Mouse (Mus musculus) stomach, embryonic 14.5 days (tissue): ENCODE measurements around the gene Rab21. TPM values are rescaled to one million over a fixed set of nuclear protein-coding genes. Genes with fewer than 3 reads are reported as not detected.
"Not testable (repeated sequence)": the region's sequence is repeated elsewhere in the genome, so short reads cannot be mapped to it uniquely, and the experiment has no call there.

Experiments
- ATAC-seq: fragments of 200-750 bp; cut with Nextera tagmentation; 2 replicates; pipeline ENCODE4 v1.8.0; 2017; ENCODE audit warnings: low read depth, moderate TSS enrichment; ENCODE audit not compliant: insufficient number of reproducible peaks, insufficient read depth, low FRiP score
- H3K27ac ChIP-seq: fragments of 300-500 bp; sonication (generic); 2 replicates; pipeline ENCODE4 v1.5.1; 2014; ENCODE audit warnings: mild to moderate bottlenecking, low read length, moderate library complexity, mixed read lengths
- H3K27me3 ChIP-seq: fragments of 300-500 bp; sonication (generic); 2 replicates; pipeline ENCODE4 v1.6.1; 2014; ENCODE audit warnings: low read length, control low read depth, mixed read lengths; ENCODE audit not compliant: control insufficient read depth, insufficient read depth
- H3K36me3 ChIP-seq: fragments of 300-500 bp; sonication (generic); 2 replicates; pipeline ENCODE4 v1.6.1; 2014; ENCODE audit warnings: mild to moderate bottlenecking, control low read depth, low read length, moderate library complexity, mixed read lengths; ENCODE audit not compliant: control insufficient read depth, insufficient read depth
- H3K4me1 ChIP-seq: fragments of 300-500 bp; sonication (generic); 2 replicates; pipeline ENCODE4 v1.6.1; 2014; ENCODE audit warnings: low read length, control low read depth, mixed read lengths; ENCODE audit not compliant: control insufficient read depth, insufficient read depth
- H3K4me2 ChIP-seq: fragments of 300-500 bp; sonication (generic); replicated peaks from 2 replicates; pipeline ENCODE4 v1.6.1; 2014; ENCODE audit warnings: low read depth, low read length, control low read depth
- H3K4me3 ChIP-seq: fragments of 300-500 bp; sonication (generic); 2 replicates; pipeline ENCODE4 v1.5.1; 2014; ENCODE audit warnings: low read depth, low read length, control low read depth
- H3K9ac ChIP-seq: fragments of 300-500 bp; sonication (generic); replicated peaks from 2 replicates; pipeline ENCODE4 v1.6.1; 2014; ENCODE audit warnings: low read depth, mild to moderate bottlenecking, control low read depth, low read length, moderate library complexity, mixed read lengths
- H3K9me3 ChIP-seq: fragments of 300-500 bp; sonication (generic); 2 replicates; pipeline ENCODE4 v1.6.1; 2016; ENCODE audit warnings: low read depth, low read length, control low read depth; ENCODE audit not compliant: control insufficient read depth
- WGBS: fragments of 180-500 bp; shearing (Covaris S2); extraction: QIAGEN DNeasy Blood & Tissue Kit; methylation state at CpG from one replicate; pipeline ENCODE4 v1.1.7; 2014; 5-methylcytosine and 5-hydroxymethylcytosine counted together
- polyA plus RNA-seq: library from polyadenylated mRNA; unstranded; fragments of >200 nt; fragmentation: Nextera tagmentation; extraction: Ambion mirVana; gene quantifications from 2 replicates; pipeline ENCODE4 v1.2.1, GENCODE M21; 2014

Rab21 gene
- polyA plus RNA-seq, 1 experiment from 2014 or later, result 8.0 TPM

- H3K9me3 ChIP-seq, H3K27ac ChIP-seq, H3K4me1 ChIP-seq, ATAC-seq, H3K27me3 ChIP-seq, H3K4me3 ChIP-seq, H3K36me3 ChIP-seq, H3K4me2 ChIP-seq, H3K9ac ChIP-seq: not testable (repeated sequence)
- WGBS, result 57% methylated on average over 3 of the region's 3 CpGs
These were observed 3.0 kb upstream of the Rab21 start for GRCm38 (mm10) chr10:115318388-115318787.

DNA sequence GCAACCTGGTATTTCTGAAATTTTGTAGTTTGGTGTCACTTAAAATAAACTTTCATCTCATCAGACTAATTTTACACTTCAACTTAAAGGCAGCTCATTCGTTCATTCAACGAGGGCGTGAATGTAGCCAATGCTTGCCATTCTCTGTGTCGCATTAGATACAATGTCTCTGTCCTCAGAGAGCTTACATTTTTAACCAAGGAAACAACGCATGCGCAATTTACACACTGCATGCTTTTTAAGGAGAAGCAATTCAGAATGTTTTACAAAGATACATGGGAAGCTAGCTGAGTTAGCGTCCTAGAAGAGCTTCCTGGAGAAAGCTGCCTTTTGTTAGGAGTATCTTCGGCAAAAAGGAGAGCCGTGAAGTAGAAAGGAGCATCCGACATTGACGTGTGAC is 919 bp upstream of the Rab21 start:
- Histone ChIP-seq H3K36me3 (no peaks in the 10 kb centered on the region), H3K4me3 (peak overlapping the region; percentile 93; the same call in 1 of the 2 replicates), H3K9me3 (no peaks in the 10 kb centered on the region), H3K9ac (no peak overlapping the region), H3K4me2 (peak overlapping the region; percentile 46), H3K27me3 (no peaks in the 10 kb centered on the region), H3K4me1 (peaks cover 20% of the 10 kb centered on the region; the same call in 1 of the 2 replicates), H3K27ac (peak overlapping the region; percentile 90; the same call in 1 of the 2 replicates)
- ATAC-seq, result no peak
- 57% methylated on average over 11 of the region's 11 CpGs for WGBS

DNA sequence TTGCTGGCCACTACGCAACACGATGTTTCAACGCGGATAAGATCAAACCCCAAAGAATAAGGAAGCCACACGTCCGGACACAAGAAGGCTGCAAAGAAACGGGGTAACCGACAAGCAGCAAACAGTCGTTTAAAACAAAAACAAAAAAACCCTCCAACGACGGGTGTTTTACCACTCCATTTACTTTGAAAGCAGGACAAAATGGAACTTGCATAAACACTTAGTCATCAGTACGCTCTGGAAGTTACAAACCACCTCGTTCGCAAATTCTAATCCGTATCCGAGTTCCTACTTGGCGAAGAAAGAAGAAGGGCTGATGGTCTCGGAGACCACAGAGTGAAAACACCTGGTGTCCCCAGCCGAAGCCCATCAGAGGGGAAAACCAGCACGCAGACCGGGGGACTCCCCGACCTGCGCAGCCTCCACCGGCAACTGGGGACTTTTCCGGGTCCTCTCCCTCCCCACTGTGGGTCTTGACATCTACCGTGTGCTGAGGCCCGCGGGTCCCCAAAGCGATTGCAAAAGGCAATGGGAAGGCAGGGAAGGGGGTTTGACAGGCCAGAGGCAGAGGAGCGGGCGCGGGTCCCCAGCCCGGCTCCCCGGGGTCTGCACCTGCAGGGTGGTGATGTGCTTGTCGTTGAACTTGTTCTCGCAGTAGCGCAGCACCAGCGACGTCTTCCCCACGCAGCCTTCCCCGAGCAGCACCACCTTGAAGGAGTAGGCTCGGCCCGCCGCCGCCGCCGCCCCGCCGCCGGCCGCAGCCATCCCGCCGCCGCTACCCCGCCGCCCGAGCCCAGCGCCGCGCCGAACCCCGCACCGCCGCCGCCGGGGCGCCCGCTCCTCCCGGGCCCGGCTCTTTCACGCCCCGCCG is 577 bp downstream of the Rab21 start:
- peak overlapping the region; percentile 93 for H3K4me3 ChIP-seq
- no peaks in the 10 kb centered on the region for H3K9me3 ChIP-seq
- H3K27ac ChIP-seq, result peak overlapping the region; percentile 90
- peak; percentile 68 for ATAC-seq
- peak overlapping the region; percentile 84 for H3K9ac ChIP-seq
- H3K4me1 ChIP-seq, result peaks cover 20% of the 10 kb centered on the region; the same call in 1 of the 2 replicates
- no peaks in the 10 kb centered on the region for H3K36me3 ChIP-seq
- under 1% methylated on average over 55 of the region's 73 CpGs for WGBS
- no peaks in the 10 kb centered on the region for H3K27me3 ChIP-seq
- H3K4me2 ChIP-seq, result peak overlapping the region; percentile 52

DNA sequence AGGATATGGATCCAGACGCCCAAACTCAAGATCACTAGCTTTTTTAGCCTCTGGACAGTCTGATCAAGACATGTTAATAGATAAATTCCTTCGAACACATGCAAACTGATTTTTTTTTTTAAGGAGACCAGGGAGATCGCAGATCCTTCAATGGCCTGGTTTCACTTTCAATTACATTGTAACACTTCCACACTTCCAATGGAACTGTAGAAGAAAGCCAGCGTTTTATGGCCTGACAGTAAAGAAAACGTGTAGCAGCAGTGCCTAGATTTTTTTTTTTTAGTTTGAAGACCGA is 1.2 kb downstream of the Rab21 start:
- Histone ChIP-seq H3K36me3 (no peaks in the 10 kb centered on the region), H3K4me3 (peak overlapping the region; percentile 93), H3K4me2 (peak overlapping the region; percentile 52), H3K27me3 (no peaks in the 10 kb centered on the region), H3K9me3 (no peaks in the 10 kb centered on the region), H3K4me1 (peaks cover 20% of the 10 kb centered on the region; the same call in 1 of the 2 replicates), H3K9ac (peak overlapping the region; percentile 84), H3K27ac (peak overlapping the region; percentile 7; the same call in 1 of the 2 replicates)
- ATAC-seq, result no peak
- 16% methylated on average over 6 of the region's 6 CpGs for WGBS

DNA sequence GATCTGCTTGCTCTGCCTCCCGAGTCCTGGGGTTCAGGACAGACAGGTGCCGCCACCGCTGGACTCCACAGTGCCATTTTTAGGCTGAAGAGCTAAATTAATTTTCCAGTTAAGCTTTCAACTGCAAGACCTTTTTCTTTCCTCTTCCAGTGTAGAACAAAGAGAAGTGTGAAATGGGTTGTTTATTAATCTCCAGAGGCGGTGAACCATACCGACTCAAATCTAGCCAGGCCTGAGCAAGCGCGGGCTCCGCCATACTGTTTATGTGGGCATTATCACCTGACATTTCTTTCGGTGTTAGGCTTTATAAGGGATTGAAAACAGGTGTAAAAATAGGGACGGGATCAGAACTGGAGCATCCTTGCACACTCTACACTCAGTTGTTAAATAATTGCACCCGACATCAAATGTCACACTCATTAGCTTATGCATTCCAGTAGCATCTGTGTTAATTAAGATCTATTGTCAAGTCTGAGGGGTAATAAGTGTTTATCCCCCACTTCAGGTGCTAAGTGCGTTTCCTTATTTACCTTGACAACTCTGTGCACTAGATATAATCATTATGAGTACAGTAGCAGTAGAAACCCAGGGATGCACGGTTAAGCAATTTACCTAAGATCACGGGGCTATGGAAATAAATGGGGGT is 1.6 kb downstream of the Rab21 start:
- Histone ChIP-seq H3K9ac (peak overlapping the region; percentile 84; the same call in 1 of the 2 replicates), H3K36me3 (no peaks in the 10 kb centered on the region), H3K4me1 (peaks cover 20% of the 10 kb centered on the region; the same call in 1 of the 2 replicates), H3K27ac (no peak overlapping the region), H3K27me3 (no peaks in the 10 kb centered on the region), H3K9me3 (no peaks in the 10 kb centered on the region), H3K4me3 (peak overlapping the region; percentile 93), H3K4me2 (peak overlapping the region; percentile 52)
- WGBS, result 74% methylated on average over 14 of the region's 14 CpGs
- no peak for ATAC-seq

DNA sequence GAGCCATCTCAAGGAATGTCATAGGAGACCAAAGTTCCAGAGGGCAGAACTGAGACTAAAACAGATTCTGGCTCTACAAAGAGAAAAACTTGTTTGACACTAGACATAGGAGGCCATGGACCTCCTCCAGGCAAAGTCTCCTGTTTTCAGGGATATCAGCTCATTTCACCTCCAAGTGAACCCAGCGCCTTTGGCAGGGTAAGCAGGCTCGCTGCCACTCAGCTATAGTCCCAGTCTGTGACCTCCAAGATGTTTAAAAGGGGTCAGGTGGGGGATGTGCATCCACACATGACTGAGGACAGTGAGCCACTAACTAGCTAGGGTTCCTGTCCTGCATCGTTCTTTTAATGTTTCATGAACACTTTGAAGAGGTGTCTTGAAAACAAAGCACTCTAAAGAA is 2.7 kb downstream of the Rab21 start:
- no peak overlapping the region for H3K27ac ChIP-seq
- H3K36me3 ChIP-seq, result no peaks in the 10 kb centered on the region
- H3K9me3 ChIP-seq, result no peaks in the 10 kb centered on the region
- H3K4me2 ChIP-seq, result no peak overlapping the region
- ATAC-seq, result no peak
- no peak overlapping the region for H3K9ac ChIP-seq
- WGBS, result 19% methylated on average over 3 of the region's 3 CpGs
- no peaks in the 10 kb centered on the region for H3K27me3 ChIP-seq
- H3K4me3 ChIP-seq, result no peak overlapping the region
- peaks cover 20% of the 10 kb centered on the region; the same call in 1 of the 2 replicates for H3K4me1 ChIP-seq

DNA sequence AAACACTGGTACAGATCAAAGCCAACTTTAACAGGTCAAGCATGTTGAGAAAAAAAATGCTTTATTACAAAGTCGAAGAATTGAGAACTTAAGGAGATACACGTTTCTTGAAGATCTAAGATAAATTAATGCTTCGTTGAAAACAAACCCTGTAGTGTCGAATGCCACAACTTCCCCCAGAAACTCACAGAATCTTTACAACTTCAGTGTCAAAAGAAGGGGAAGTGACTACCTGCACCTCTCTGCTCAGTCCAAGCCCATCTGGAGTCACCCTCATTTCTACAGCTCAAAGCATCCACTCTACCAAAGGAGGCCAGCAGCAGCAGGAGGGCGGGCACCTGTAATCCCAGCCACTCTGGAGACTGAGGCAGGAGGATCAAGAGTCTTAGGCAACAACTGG is 3.2 kb downstream of the Rab21 start:
- no peak overlapping the region for H3K4me3 ChIP-seq
- no peak overlapping the region for H3K9ac ChIP-seq
- no peak for ATAC-seq
- H3K4me2 ChIP-seq, result no peak overlapping the region
- no peaks in the 10 kb centered on the region for H3K9me3 ChIP-seq
- no peaks in the 10 kb centered on the region for H3K36me3 ChIP-seq
- no peak overlapping the region for H3K27ac ChIP-seq
- H3K27me3 ChIP-seq, result no peaks in the 10 kb centered on the region
- peaks cover 20% of the 10 kb centered on the region; the same call in 1 of the 2 replicates for H3K4me1 ChIP-seq
- WGBS, result 76% methylated on average over 5 of the region's 5 CpGs

- ATAC-seq, result no peak
- H3K36me3 ChIP-seq, result no peaks in the 10 kb centered on the region
- H3K27me3 ChIP-seq, result no peaks in the 10 kb centered on the region
- no peak overlapping the region for H3K9ac ChIP-seq
- H3K4me3 ChIP-seq, result no peak overlapping the region
- no peak overlapping the region for H3K27ac ChIP-seq
- peaks cover 20% of the 10 kb centered on the region; the same call in 1 of the 2 replicates for H3K4me1 ChIP-seq
- H3K4me2 ChIP-seq, result no peak overlapping the region
- 88% methylated on average over 14 of the region's 14 CpGs for WGBS
- no peaks in the 10 kb centered on the region for H3K9me3 ChIP-seq
These were observed 4.0 kb downstream of the Rab21 start for GRCm38 (mm10) chr10:115311263-115311965.
